Mouse (Mus musculus) naive thymus-derived CD4-positive, alpha-beta T cell, adult 2 months (primary cell): Measurements from ENCODE around the gene Cachd1.

ENCODE experiments used
- DNase-seq: peaks from one replicate; pipeline ENCODE4 v3.0.0-alpha.2; 2011; ENCODE audit warnings: low read depth

Cachd1 gene

DNA sequence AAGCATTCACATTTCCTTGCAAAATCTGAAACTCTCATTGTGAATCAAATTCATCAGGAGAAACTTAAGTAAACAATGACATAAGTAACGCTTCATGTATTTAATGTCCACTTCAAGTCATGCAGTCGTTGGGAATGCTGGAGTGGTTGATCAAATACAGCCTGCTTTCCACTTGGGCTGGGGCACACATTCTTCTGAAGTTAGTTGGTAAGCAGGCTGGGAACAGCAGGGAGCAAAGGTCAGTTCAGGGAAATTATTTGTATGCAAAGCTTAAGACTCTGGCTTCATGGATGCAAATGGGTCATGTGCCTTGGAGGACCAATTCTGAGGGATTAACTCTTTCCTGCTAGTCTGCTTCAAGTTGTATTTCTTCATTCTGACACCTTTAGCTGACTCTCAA is 16.7 kb downstream of the Cachd1 start:
- DNase-seq: no peak

DNA sequence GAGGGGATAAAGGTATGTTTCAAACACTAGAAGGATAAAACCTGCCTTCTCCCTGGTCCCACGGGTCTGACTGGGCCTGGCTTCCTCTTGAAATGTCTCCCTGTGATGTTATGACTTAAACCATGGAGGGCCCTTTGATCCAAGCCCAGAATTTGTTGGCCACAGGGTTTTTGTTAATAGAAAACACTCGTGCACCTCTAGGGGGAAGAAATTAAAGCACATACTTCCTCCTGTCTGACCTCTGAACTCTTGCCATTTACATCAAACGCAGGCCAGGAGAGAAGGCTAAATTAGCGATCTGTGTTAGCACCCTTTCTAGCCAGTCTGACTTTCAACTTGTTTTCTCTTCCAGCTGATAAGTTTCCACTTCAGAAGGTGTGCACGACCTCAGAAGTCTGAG is 19.0 kb downstream of the Cachd1 start:
- no peak for DNase-seq

- DNase-seq: no peak
These were observed 24.4 kb downstream of the Cachd1 start for GRCm38 (mm10) chr4:100800730-100801442.

- DNase-seq: no peak
These were observed 24.9 kb downstream of the Cachd1 start for GRCm38 (mm10) chr4:100801443-100801786.

DNA sequence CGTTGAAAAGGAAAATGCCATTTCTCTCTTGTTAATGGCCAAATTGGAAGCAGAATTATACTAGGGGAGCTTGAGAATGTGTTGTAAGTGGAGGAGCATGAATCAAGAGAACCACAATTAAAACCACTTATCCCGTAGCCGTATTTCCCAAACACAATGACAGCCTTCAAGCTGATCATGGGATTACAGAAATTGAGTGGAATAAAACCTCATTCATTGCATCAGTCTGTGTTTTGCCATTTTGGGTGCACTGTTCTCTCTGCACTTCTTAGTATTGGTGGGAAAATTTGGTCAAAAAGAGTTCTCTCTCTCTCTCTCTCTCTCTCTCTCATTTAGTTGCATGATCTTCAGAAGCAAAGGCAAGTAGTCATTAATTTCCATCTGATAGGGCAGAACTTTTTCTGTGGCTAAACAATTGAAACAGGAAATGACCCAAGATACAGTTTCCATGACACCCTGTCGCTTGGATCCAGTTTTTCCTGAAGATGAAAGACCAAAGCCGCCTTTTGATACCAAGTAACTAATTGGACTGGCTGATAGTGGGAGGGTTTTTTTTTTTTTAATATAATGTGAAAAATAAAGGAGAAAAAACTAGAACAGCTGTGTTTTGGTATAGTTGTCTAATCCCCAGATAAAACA is 34.7 kb downstream of the Cachd1 start:
- DNase-seq: no peak

DNA sequence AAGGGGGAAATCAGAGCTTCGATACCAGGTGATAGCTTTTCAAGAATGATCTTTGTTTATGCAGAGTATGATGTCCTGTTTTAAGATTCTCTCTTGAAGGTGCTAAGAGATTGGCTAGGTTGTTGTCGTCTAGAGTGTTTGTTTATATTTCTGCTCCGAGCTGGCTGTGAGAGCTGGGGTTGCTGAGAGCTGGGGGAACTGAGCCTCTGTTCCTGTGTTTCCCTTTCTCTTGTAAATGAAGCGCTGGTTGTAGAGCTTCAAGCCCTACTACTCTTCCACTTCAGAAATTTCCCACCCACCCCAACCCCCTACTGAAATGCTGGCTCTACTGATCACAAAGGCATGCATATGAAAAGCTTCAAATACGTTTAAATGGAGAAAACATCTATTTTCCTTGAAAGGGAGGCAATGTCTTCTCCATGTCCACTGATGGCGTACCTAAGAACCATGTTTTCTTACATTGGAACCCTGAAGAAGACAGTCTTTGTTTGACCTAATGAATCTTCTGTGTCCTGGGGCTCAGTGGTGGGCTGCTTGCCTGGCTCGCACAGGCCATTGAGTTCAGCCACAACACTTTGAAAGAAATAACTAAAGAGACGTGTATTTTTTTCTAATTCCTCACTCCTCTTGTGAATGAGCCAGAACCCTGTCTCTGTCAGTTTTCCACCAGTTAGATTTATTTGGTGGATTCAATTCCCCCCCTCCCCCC is 35.5 kb downstream of the Cachd1 start:
- DNase-seq: no peak

GRCm38 (mm10) chr4:100813767-100814461 is 37.4 kb downstream of the Cachd1 start:
- no peak for DNase-seq

DNA sequence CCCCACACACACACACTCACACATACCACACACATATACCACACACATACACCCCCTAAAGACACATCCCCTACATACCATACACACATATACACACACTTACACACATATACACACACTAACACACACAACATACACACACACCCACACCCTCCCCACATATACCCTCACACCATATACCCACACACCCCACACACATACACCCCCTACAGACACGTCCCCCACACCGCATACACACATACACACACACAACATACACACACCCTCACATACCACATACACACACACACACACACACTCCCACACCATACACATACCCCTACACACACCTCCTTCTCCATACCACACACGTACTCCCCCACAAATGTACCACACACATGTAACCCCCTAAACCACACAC is 42.8 kb downstream of the Cachd1 start:
- DNase-seq: no peak

DNA sequence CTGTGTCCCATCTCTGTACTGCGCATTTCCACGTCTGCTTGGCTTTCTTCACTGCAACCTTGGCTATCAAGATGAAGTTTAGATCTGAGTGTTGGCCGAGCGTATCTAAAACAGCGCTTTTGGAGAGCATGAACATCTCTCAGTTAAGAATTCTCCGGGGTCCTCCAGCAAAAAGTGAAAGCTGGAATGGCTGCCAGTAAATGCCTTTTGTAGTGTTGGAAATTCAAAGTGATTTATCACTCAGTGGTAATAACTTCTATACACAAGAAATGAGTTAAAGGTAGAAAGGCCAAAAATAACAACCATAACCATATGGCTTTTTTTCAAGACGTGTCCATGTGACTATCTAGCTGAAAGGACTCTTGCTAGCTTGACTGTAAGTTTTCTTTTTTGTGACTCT is 46.1 kb downstream of the Cachd1 start:
- DNase-seq: no peak

DNA sequence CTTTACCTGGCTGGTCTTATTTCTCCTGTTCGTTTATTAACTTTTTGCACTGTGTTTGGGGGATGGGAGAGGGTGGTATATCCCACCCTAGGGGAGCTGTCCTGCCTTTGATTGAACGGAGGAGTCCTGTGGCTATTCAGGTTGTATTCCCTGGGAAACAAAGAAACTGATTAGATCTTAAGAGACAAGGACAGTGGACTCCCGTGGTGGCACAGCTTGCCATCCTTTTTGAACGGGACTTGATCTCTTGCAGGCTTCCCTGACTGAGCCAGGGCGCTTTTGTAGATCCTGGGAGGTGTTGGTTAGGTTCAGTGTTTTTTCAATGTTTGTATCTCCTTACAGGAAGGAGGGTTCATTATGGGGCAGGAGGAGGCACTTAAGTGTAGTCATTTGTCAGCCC is 50.9 kb downstream of the Cachd1 start:
- no peak for DNase-seq

GRCm38 (mm10) chr4:100828737-100829136 is 52.3 kb downstream of the Cachd1 start:
- DNase-seq: no peak

- DNase-seq: no peak
These were observed 60.7 kb downstream of the Cachd1 start for GRCm38 (mm10) chr4:100837205-100837604.

DNA sequence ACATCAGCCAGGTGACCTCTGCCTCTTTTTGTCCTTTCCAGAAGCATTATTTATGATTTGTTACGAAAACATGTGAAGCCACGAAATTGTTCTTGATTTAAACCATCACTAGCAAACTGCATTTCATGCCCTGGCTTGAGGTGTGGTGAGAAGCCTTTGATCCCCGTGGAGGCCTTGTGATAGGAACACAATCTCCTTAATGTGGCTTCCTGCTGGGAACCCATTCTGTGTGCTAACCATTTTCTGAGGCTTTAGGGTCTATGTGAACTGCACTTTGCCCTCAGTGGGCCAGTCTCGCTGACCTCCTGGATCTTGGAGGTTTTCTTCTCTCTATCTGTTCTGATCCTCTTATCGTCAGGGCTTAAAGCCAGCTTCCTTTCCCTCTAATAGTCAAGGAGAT is 66.2 kb downstream of the Cachd1 start:
- DNase-seq: no peak

- no peak for DNase-seq
These were observed 66.6 kb downstream of the Cachd1 start for GRCm38 (mm10) chr4:100843119-100843518.

- DNase-seq: no peak
These were observed 74.5 kb downstream of the Cachd1 start for GRCm38 (mm10) chr4:100850846-100851495.

- no peak for DNase-seq
These were observed 76.0 kb downstream of the Cachd1 start for GRCm38 (mm10) chr4:100852448-100852847.

DNA sequence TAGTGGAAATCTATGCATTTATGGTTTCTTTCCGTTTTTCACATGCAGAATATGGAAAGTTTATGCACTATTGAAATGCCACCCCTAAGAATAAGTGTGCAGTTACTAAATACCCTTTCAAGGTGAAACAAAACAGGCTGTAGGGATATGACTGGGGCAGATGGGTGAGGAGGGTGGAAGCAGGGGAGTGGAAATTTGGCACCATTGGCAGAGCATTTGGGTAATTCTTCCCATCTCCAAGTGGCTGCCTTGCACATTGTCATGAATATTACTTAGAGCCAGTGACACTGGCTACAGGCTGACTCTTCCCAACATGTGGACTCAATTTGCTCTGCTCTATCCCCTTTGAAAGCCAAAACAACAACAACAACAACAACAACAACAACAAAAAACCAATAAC is 77.0 kb downstream of the Cachd1 start:
- no peak for DNase-seq

- no peak for DNase-seq
These were observed 78.9 kb downstream of the Cachd1 start for GRCm38 (mm10) chr4:100855373-100855772.

- DNase-seq: no peak
These were observed 81.0 kb downstream of the Cachd1 start for GRCm38 (mm10) chr4:100857411-100857869.

GRCm38 (mm10) chr4:100863861-100864428 is 87.5 kb downstream of the Cachd1 start:
- DNase-seq: no peak

DNA sequence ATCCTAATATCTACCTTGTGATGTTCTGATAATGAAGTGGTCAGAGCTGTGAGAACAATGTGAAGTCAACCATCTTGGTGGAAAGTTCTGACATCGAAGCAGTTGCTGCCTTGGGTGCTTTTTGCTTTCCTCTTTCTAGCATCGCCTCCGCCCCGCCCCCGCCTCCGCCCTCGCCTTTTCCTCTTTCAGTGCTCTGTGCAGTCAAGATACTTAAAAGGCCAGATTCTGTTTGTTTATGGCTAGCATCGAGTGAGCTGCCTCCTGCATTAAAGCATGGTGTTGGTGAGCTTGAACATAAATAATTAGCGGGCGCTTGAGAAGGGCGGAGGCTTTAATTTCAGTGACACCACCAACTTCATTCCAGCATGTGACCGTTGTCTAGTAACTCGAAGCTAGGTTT is 88.9 kb downstream of the Cachd1 start:
- no peak for DNase-seq
